Mouse (Mus musculus) ES-CJ7 (cell line): Measurements from ENCODE around the gene Cyfip2.

Experiments
- DNase-seq: peaks from one replicate; pipeline ENCODE4 v3.0.0; 2011; ENCODE audit warnings: low read depth, low spot score

Gene Cyfip2

GRCm38 (mm10) chr11:46276778-46277177, 35.9 kb downstream of the Cyfip2 start:
- peak; percentile 91 for DNase-seq

- DNase-seq, result no peak
Measured at GRCm38 (mm10) chr11:46276168-46276567, 36.5 kb downstream of the Cyfip2 start.

GRCm38 (mm10) chr11:46275302-46275701, 37.4 kb downstream of the Cyfip2 start:
- peak; percentile 89 for DNase-seq

GRCm38 (mm10) chr11:46273969-46274368, 38.7 kb downstream of the Cyfip2 start:
- peak; percentile 31 for DNase-seq

GRCm38 (mm10) chr11:46272058-46272681, 40.5 kb downstream of the Cyfip2 start:
- DNase-seq, result no peak

GRCm38 (mm10) chr11:46269893-46270292, 42.8 kb downstream of the Cyfip2 start:
- DNase-seq, result no peak

GRCm38 (mm10) chr11:46269391-46269790, 43.3 kb downstream of the Cyfip2 start:
- no peak for DNase-seq

- DNase-seq, result peak; percentile 30
Measured at GRCm38 (mm10) chr11:46268991-46269390, 43.7 kb downstream of the Cyfip2 start.

- no peak for DNase-seq
Measured at GRCm38 (mm10) chr11:46265031-46265786, 47.5 kb downstream of the Cyfip2 start.

GRCm38 (mm10) chr11:46264584-46264983, 48.1 kb downstream of the Cyfip2 start:
- no peak for DNase-seq

- DNase-seq, result no peak
Measured at GRCm38 (mm10) chr11:46263291-46263690, 49.4 kb downstream of the Cyfip2 start.

- DNase-seq, result no peak
Measured at GRCm38 (mm10) chr11:46262854-46263253, 49.8 kb downstream of the Cyfip2 start.

- DNase-seq, result no peak
Measured at GRCm38 (mm10) chr11:46258749-46259148, 53.9 kb downstream of the Cyfip2 start.

- peak; percentile 51 for DNase-seq
Measured at GRCm38 (mm10) chr11:46258207-46258606, 54.5 kb downstream of the Cyfip2 start.

- DNase-seq, result peak; percentile 81
Measured at GRCm38 (mm10) chr11:46255291-46255690, 57.4 kb downstream of the Cyfip2 start.

GRCm38 (mm10) chr11:46251994-46252393, 60.7 kb downstream of the Cyfip2 start:
- DNase-seq, result peak; percentile 66

- DNase-seq, result no peak
Measured at GRCm38 (mm10) chr11:46248352-46248751, 64.3 kb downstream of the Cyfip2 start.

- DNase-seq, result no peak
Measured at GRCm38 (mm10) chr11:46246393-46246792, 66.3 kb downstream of the Cyfip2 start.

- no peak for DNase-seq
Measured at GRCm38 (mm10) chr11:46245926-46246325, 66.7 kb downstream of the Cyfip2 start.

GRCm38 (mm10) chr11:46244731-46245604, 67.7 kb downstream of the Cyfip2 start:
- DNase-seq, result no peak

- no peak for DNase-seq
Measured at GRCm38 (mm10) chr11:46241985-46242384, 70.7 kb downstream of the Cyfip2 start.

- no peak for DNase-seq
Measured at GRCm38 (mm10) chr11:46241150-46241673, 71.4 kb downstream of the Cyfip2 start.
